Mouse (Mus musculus): ENCODE results near the gene Wbp11.

- TF ChIP-seq CTCF (IDR thresholded peaks at IDR 0.05; ENCODE audit: low read depth) = no peak
- no peak for TF ChIP-seq EP300 (optimal IDR thresholded peaks at IDR 0.05)
Observed at GRCm38 (mm10) chr6:136793831-136794525, 34.1 kb downstream of the Wbp11 start.

All from stomach, postnatal 0 days (tissue).